Comparison of ENCODE assay signal across 8 mouse cellular contexts in genomic region chr10:4266931-4267310, GRCm38 (mm10). TPM values are rescaled to one million over a fixed set of nuclear protein-coding genes. Genes with fewer than 3 reads are reported as not detected.
DNase-seq lines count a peak whose midpoint lies in the region; ATAC-seq and TF ChIP-seq lines count a peak whose summit lies in the region.

No protein-coding gene starts in this region.

- no peaks in the 10 kb centered on the region for H3K27me3 ChIP-seq in forebrain, embryonic 11.5 days (ENCODE audit: control insufficient read depth, insufficient read depth, low read length)
- no peaks in the 10 kb centered on the region for H3K27me3 ChIP-seq in hindbrain, embryonic 15.5 days
- peaks cover 40% of the 10 kb centered on the region for H3K27me3 ChIP-seq in liver, embryonic 13.5 days

- H3K27ac ChIP-seq in forebrain, embryonic 11.5 days (ENCODE audit: low read depth, low read length), result no peak overlapping the region
- H3K27ac ChIP-seq in hindbrain, embryonic 15.5 days (replicated peaks), result peak overlapping the region; percentile 84
- H3K27ac ChIP-seq in liver, embryonic 13.5 days, result no peak overlapping the region
- H3K27ac ChIP-seq in olfactory bulb, adult 2 months (ENCODE audit: insufficient read depth, low read depth, low read length), result no peak overlapping the region

- peak; percentile 16 for DNase-seq in kidney, adult 18-20 months
- no peak for DNase-seq in kidney, adult 8-10 months
- DNase-seq in adrenal gland, postnatal 14 days, result peak; percentile 39
- peak; percentile 69 for DNase-seq in forebrain, embryonic 11.5 days (ENCODE audit: low spot score)
- DNase-seq in liver, embryonic 13.5 days, result no peak
- DNase-seq in ovary, postnatal 14 days (ENCODE audit: low spot score), result no peak

- H3K9ac ChIP-seq in forebrain, embryonic 11.5 days (ENCODE audit: low read length), result peak overlapping the region; percentile 79
- peak overlapping the region; percentile 63 for H3K9ac ChIP-seq in hindbrain, embryonic 15.5 days
- H3K9ac ChIP-seq in liver, embryonic 13.5 days, result peak overlapping the region; percentile 47; the same call in 1 of the 2 replicates

- TF ChIP-seq POLR2A in olfactory bulb, adult 2 months (IDR thresholded peaks at IDR 0.05; ENCODE audit: insufficient read depth, low read depth, low read length), result no peak

- 2% methylated on average over 11 of the region's 11 CpGs for whole genome bisulfite sequencing in forebrain, embryonic 11.5 days
- under 1% methylated on average over 11 of the region's 11 CpGs for WGBS in hindbrain, embryonic 15.5 days
- WGBS in liver, embryonic 13.5 days (ENCODE audit: insufficient replicate concordance), result 5% methylated on average over 11 of the region's 11 CpGs
- WGBS in olfactory bulb, adult 2 months, result 3% methylated on average over 11 of the region's 11 CpGs

- H3K36me3 ChIP-seq in forebrain, embryonic 11.5 days (ENCODE audit: control insufficient read depth, insufficient read depth, low read length), result no peaks in the 10 kb centered on the region
- no peaks in the 10 kb centered on the region for H3K36me3 ChIP-seq in hindbrain, embryonic 15.5 days
- H3K36me3 ChIP-seq in liver, embryonic 13.5 days, result no peaks in the 10 kb centered on the region

- peak overlapping the region; percentile 92 for H3K4me2 ChIP-seq in forebrain, embryonic 11.5 days (ENCODE audit: low read depth, low read length, severe bottlenecking)
- H3K4me2 ChIP-seq in hindbrain, embryonic 15.5 days, result peak overlapping the region; percentile 95
- peak overlapping the region; percentile 67 for H3K4me2 ChIP-seq in liver, embryonic 13.5 days

- H3K9me3 ChIP-seq in forebrain, embryonic 11.5 days (ENCODE audit: control insufficient read depth, low read length), result no peaks in the 10 kb centered on the region
- H3K9me3 ChIP-seq in hindbrain, embryonic 15.5 days, result no peaks in the 10 kb centered on the region
- no peaks in the 10 kb centered on the region for H3K9me3 ChIP-seq in liver, embryonic 13.5 days (replicated peaks)

- TF ChIP-seq CTCF in olfactory bulb, adult 2 months (IDR thresholded peaks at IDR 0.05; ENCODE audit: insufficient read depth, low read depth, low read length), result no peak

- H3K4me3 ChIP-seq in forebrain, embryonic 11.5 days (ENCODE audit: low read depth, low read length), result peak overlapping the region; percentile 69
- H3K4me3 ChIP-seq in hindbrain, embryonic 15.5 days, result peak overlapping the region; percentile 57
- H3K4me3 ChIP-seq in liver, embryonic 13.5 days (replicated peaks), result peak overlapping the region; percentile 50
- peak overlapping the region; percentile 49 for H3K4me3 ChIP-seq in olfactory bulb, adult 2 months (ENCODE audit: insufficient read depth, low read depth, low read length)

- no peak; the same call in 1 of the 2 replicates for ATAC-seq in forebrain, embryonic 11.5 days (replicated peaks; ENCODE audit: low FRiP score)
- peak; percentile 36 for ATAC-seq in hindbrain, embryonic 15.5 days (ENCODE audit: low FRiP score, low read depth)
- ATAC-seq in liver, embryonic 13.5 days (ENCODE audit: low read depth), result no peak

- no peaks in the 10 kb centered on the region; the same call in 1 of the 2 replicates for H3K4me1 ChIP-seq in forebrain, embryonic 11.5 days (replicated peaks; ENCODE audit: control insufficient read depth, insufficient read depth, low read length)
- H3K4me1 ChIP-seq in hindbrain, embryonic 15.5 days (replicated peaks), result peaks cover 29% of the 10 kb centered on the region
- peaks cover 15% of the 10 kb centered on the region; the same call in 1 of the 2 replicates for H3K4me1 ChIP-seq in liver, embryonic 13.5 days (replicated peaks)
- peaks cover 13% of the 10 kb centered on the region for H3K4me1 ChIP-seq in olfactory bulb, adult 2 months (ENCODE audit: control insufficient read depth, insufficient read depth, low read length)

RNA-seq across cellular contexts. Expression of gene Akap12, which starts 0.7 kb away (rescaled TPM):
- 30.7 and 35.0 TPM in 2 replicates for total RNA-seq in adrenal gland, postnatal 14 days (2021)
- polyA plus RNA-seq in forebrain, embryonic 11.5 days (2014; fragmentation: Nextera tagmentation; extraction: Ambion mirVana), result 39.1 and 43.0 TPM in 2 replicates
- polyA plus RNA-seq in hindbrain, embryonic 15.5 days (2015; fragmentation: Nextera tagmentation; extraction: Ambion mirVana), result 46.6 and 48.0 TPM in 2 replicates
- polyA plus RNA-seq in liver, embryonic 13.5 days (2015; fragmentation: Nextera tagmentation; extraction: Ambion mirVana), result 4.6 and 5.6 TPM in 2 replicates
- not detected in 2 replicates for polyA plus RNA-seq in olfactory bulb, adult 2 months (2012; ENCODE audit: insufficient read depth, insufficient read length, low replicate concordance, missing spikeins)

Comparison
In these comparisons a context has a peak if more than half of its experiments do, and no peak if none do; other contexts are left out.
1. DNase-seq: peak in kidney, adult 18-20 months (single experiment), adrenal gland, postnatal 14 days (single experiment) and forebrain, embryonic 11.5 days (single experiment); none in kidney, adult 8-10 months (0 of 2), liver, embryonic 13.5 days (single experiment) and ovary, postnatal 14 days (single experiment).
2. Peak in every context shown above with its lines, with median percentiles within 50 percentile points of each other: H3K4me2 ChIP-seq, H3K4me3 ChIP-seq and H3K9ac ChIP-seq.